Mouse (Mus musculus) brain, embryonic 14.5 days (tissue): ENCODE data around the gene Mettl1. TPM values are rescaled to one million over a fixed set of nuclear protein-coding genes. Genes with fewer than 3 reads are reported as not detected.

Source experiments
- DNase-seq: peaks from one replicate; pipeline ENCODE4 v3.0.0-alpha.2; 2011; ENCODE audit warnings: low read depth
- CTCF ChIP-seq: fragments of 200-500 bp; IDR thresholded peaks from 2 replicates; pipeline ENCODE4 v1.5.1; 2012; ENCODE audit warnings: inconsistent platforms, mild to moderate bottlenecking, moderate library complexity, borderline replicate concordance; ENCODE audit not compliant: insufficient read depth, insufficient read length; ENCODE audit errors: extremely low read depth
- POLR2A ChIP-seq: fragments of 200-500 bp; IDR thresholded peaks from 2 replicates; pipeline ENCODE4 v1.6.1; 2012; ENCODE audit warnings: mild to moderate bottlenecking, inconsistent platforms, borderline replicate concordance; ENCODE audit not compliant: poor library complexity, insufficient read depth, insufficient read length, severe bottlenecking; ENCODE audit errors: extremely low read depth
- polyA plus RNA-seq: library from polyadenylated mRNA; depleted of rRNA; stranded (reverse); fragments of >200 nt; gene quantifications from 2 replicates; pipeline ENCODE4 v1.2.3, GENCODE M21; 2012

Mettl1 gene
- polyA plus RNA-seq, 1 experiment: 15.8 TPM

- TF ChIP-seq POLR2A: no peak
- peak; percentile 16; the same call in 1 of the 2 replicates for TF ChIP-seq CTCF
- DNase-seq: no peak
Observed at GRCm38 (mm10) chr10:127049395-127050118, 8.3 kb downstream of the Mettl1 start.

- TF ChIP-seq POLR2A (no peak), CTCF (no peak)
- no peak for DNase-seq
Observed at GRCm38 (mm10) chr10:127050119-127050474, 8.9 kb downstream of the Mettl1 start.

GRCm38 (mm10) chr10:127054646-127055045 is 13.4 kb downstream of the Mettl1 start:
- DNase-seq: no peak
- TF ChIP-seq POLR2A (no peak), CTCF (no peak)

GRCm38 (mm10) chr10:127055406-127055805 is 14.2 kb downstream of the Mettl1 start:
- TF ChIP-seq CTCF: no peak
- no peak for TF ChIP-seq POLR2A

GRCm38 (mm10) chr10:127056490-127056889 is 15.3 kb downstream of the Mettl1 start:
- DNase-seq: no peak
- TF ChIP-seq CTCF (no peak), POLR2A (no peak)

More at GRCm38 (mm10) chr10:127055406-127055805, 14.2 kb downstream of the Mettl1 start:
- DNase-seq: no peak

GRCm38 (mm10) chr10:127058161-127058560 is 16.9 kb downstream of the Mettl1 start:
- TF ChIP-seq CTCF (peak; percentile 98), POLR2A (no peak)
- peak; percentile 83 for DNase-seq

GRCm38 (mm10) chr10:127058708-127059107 is 17.5 kb downstream of the Mettl1 start:
- no peak for DNase-seq
- TF ChIP-seq POLR2A (no peak), CTCF (no peak)

GRCm38 (mm10) chr10:127059174-127059967 is 18.2 kb downstream of the Mettl1 start:
- DNase-seq: peak; percentile 56
- TF ChIP-seq POLR2A (0 out of 2 replicates have a peak, but pooled peaks have one; percentile 28), CTCF (no peak)

- peak; percentile 96 for DNase-seq
- peak; percentile 4; the same call in 1 of the 2 replicates for TF ChIP-seq POLR2A
- TF ChIP-seq CTCF: no peak
Observed at GRCm38 (mm10) chr10:127059968-127060916, 19.0 kb downstream of the Mettl1 start, which contains the start of gene March9. Gene March9, minus strand, starts transcription at chr10:127060184.

- TF ChIP-seq POLR2A (no peak), CTCF (no peak)
- DNase-seq: peak; percentile 60
Observed at GRCm38 (mm10) chr10:127061085-127061484, 19.9 kb downstream of the Mettl1 start.
